Mouse (Mus musculus) kidney, postnatal 36 days (tissue): ENCODE results near the gene Nacc1.

Experiments
- DNase-seq, 2 experiments: peaks; one replicate each; pipeline ENCODE4 v3.0.0; 2021 to 2022; ENCODE audit warnings: mixed read lengths in 2 of 2

The Nacc1 gene

DNA sequence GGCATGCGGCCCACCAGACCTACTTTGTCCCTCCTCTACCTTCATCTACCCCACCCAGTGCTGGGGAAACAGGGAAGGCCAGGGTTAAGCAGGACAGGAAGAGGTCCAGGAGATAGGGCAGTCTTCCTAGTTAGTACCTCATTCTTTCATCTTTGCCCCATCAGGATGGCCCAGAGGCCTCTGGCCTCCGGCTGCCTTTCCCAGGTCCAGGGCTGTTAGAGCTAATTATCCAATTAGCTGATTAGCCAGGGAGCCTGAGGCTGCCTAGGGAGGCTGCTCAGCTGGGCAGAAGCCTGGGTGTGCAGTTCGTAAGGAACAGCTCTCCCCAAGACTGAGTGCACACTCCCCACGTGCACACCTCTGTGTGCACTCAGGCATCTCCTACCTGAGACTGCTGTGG lies 25.7 kb upstream of the Nacc1 start:
- DNase-seq = no peak

DNA sequence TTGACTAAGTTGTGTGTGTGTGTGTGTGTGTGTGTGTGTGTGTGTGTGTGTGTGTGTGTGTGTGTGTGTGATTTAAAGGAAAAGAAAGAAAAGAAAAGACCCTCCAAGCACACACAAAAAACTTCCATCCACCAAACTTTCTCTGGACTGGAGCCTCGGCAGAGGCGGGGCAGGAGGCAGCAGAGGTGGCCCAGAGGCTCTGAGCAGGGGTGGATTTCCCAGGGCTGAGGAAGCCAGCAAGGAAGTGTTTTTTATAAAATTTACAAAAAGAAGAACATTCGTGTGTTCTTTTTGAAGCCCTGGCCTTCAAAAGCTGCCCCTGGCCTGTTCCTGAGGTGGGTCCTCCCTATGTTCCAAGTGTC lies 25.1 kb upstream of the Nacc1 start:
- no peak for DNase-seq

DNA sequence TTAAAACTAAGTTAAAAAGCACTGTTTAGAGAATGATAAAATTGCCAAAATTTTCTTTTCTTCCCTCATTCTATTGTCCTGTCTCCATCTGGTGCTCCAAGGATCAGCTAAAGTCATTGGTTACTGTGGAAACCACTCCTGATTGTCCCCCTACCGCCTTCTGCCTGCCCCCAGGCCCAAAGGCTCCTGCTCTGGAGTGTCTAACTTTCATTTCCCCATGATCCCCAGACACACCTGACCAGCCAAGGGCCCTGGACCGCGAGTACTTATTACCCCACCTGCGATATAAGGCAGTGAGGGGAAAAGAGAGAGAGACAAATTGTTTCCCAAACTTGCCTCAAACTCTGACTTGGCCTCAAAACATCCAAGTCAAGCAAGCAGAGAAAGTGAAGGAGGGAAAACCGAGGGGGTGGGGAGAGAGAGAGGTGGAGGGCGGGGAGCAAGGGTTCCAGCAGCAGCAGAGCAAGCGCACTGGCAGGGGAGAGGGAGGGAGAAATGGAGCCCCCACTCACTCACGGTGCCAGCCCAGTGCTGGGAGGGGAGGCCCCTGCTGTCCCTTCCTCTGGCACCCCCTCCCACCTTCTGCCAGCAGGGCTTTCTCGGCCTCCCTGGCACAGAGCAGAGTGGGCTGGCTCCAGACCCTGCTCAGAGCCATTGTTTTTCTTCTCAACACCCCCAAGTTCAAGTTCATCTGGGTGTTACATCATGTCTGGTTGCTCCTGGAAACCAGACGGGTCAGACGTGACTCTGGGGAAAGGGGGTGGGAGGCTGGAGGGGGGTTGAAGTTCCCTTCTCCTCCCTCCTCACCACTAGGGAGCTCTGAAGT lies 24.5 kb upstream of the Nacc1 start:
- peak in 1 of 2 experiments; percentile 46 for DNase-seq

DNA sequence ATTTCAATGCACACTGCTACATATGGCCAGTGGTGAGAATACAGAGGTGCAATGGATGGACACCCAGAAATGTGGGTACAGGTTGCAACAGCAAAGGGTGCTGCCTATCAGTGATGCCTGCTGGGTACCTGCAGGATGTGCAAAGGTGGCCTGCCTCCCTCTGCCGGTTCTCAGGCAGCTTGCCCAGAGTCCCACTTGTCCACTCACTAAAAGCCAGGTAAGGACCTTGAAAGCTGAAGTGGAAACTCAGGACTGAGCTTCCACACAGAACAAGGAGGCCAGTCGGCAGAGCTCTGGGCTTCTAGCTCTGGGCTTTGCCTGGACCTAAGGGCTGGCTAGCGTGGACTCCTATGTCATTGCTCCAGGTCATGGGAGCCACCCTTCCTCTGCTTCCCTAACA lies 23.6 kb upstream of the Nacc1 start:
- DNase-seq = no peak

DNA sequence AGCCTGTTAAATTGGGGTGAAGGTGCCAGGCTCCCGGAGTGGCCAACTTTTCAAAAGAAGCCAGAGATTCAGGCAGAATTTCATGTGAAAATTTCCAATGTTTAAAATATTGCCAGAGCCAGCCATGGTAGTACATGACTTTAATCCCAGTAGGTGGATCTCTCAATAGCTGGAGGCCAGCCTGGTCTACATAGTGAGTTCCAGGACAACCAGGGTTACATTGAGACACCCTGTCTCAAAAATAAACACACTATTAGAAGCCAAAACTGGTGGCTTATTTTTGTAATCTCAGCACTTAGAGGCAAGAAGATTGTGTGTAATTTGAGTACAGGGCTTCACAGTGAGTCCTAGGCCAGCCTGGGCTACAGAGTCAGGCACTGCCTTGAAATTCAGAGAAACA lies 22.3 kb upstream of the Nacc1 start:
- DNase-seq = no peak

DNA sequence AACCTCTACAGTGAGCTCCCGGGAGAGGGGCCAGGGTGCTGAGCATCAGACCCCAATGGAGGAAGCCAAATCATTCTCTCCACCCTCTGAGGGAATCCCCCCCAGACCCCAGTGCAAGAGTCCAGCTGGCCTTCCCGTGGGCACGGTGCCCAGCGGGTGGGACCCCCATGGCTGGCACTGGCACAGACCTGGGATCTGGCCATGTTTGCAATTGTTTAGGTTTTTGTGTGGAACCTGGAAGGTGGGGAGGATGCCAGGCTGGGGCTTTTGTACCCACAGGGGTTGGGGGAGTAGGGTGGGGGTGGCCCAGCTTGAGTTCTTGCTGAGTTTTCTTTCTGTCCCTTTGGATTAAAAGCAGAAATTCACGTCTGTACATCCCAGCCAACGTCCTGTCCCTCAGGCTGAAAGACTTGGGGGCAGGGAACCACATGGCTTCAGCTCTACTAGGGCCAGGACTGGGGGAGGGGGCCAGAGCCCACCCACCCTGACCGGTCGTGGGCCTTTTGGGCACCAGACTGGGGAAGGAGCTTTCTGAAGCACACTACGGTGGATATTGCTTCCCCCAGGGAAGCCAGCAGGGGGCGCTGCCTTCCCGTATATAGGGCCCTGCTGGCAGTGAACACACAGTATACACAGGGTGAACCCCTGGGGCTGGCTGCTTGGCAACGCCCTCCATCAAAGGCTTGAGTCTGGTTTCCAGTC lies 21.3 kb upstream of the Nacc1 start:
- DNase-seq = peak; percentile 84 to 90

DNA sequence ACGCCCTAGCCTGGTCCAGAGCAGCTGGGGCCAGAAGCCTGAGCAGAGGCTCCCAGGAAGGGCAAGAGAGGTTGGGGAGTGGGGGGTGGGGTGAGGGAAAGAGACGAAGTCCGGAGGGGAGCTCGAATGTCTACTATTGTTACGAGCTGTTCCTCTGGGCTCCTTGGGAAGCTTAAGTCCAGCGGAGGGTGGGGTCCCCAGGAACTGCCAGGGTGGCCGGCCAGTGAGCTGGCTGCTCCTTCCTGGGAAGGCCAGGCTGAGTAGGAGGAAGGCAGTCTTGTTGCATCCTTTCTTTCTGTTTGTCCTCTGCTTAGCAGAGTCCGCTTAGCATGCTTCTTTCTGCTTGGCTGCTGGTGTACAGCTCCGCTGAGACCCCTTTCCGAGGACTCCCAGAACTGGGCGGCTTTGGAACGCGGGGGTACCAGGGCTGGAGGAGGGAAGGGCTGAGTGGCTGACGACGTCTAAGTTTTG lies 20.4 kb upstream of the Nacc1 start:
- no peak for DNase-seq

DNA sequence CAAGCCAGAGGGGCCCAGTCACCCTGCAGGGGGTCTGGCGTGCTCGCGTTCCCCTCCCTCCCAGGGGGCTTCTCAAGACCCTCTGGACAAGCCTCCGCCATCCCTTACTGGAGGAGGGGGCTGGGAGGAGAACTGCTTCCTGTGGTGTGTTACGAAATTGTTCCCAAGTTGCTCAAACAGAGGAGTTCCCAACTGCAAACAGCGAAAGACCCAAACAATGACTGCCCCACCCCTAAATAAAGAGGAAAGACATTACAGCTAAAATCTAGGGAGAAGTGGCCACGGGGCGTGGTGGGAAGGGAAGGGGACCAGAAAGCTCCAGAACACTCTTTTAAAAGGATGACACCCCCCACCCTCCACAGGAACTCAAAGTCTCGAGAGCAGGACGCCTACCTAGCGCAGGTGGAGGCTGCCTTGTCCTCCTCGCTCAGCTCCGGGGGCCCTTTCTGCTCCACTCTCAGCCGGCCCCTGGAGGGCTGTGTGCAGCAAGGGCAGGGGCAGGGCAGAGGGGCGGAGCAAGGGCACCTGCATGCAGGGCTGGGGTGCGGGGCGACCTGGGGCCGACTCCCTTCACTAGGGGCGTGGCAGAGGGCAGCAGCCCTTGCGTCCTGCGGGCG lies 19.7 kb upstream of the Nacc1 start:
- peak; percentile 31 to 52 for DNase-seq

DNA sequence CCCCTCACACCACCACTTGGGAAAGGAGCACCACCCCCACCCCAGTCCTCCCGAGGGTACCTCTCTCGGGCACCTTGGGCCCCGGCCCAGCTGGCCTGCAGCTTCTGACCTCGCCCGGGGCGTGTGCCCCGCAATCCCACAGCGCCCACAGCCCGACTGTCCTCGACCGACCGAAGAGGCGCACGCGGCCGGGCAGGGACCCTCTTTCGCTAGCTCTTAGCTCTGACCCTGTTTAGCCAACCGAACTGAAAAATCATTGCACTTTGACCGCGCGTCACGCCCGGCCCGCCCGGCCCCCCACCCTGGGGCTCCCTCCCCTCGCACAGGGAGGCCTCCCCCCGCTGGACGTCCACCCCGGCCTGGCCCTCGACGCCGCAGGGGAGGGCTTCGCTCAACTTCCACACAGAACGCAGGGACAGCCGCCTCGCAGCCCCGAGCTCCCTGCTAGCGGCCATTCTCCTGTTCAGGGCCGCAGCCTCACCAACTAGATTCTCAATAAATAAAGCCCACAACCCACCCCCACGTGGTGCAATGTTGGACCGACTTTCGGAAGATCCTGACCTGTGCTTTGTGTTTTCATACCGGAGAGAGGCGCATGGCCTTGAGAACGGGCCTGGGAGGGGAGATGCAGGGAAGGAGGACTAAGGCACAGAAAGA lies 19.1 kb upstream of the Nacc1 start:
- DNase-seq = peak in 1 of 2 experiments; percentile 48

DNA sequence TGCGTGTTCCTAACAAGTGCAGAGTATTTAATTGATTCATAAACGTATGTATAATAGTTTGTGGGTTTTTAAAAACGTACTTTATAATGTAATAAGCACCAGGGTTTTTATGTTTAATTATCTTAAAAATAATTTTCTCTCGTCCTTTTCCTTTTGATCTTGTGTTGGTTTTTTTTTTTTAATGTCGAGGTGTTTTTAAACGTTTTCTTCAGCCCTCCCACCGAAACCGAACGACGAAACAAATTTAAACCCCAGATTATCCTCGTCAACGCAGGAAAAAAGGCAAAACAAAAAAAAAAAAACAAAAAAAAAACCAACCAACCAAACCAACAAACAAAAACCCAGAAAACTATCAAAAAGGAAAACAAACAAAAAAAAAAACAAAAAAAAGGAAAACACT lies 18.3 kb upstream of the Nacc1 start:
- DNase-seq = no peak

DNA sequence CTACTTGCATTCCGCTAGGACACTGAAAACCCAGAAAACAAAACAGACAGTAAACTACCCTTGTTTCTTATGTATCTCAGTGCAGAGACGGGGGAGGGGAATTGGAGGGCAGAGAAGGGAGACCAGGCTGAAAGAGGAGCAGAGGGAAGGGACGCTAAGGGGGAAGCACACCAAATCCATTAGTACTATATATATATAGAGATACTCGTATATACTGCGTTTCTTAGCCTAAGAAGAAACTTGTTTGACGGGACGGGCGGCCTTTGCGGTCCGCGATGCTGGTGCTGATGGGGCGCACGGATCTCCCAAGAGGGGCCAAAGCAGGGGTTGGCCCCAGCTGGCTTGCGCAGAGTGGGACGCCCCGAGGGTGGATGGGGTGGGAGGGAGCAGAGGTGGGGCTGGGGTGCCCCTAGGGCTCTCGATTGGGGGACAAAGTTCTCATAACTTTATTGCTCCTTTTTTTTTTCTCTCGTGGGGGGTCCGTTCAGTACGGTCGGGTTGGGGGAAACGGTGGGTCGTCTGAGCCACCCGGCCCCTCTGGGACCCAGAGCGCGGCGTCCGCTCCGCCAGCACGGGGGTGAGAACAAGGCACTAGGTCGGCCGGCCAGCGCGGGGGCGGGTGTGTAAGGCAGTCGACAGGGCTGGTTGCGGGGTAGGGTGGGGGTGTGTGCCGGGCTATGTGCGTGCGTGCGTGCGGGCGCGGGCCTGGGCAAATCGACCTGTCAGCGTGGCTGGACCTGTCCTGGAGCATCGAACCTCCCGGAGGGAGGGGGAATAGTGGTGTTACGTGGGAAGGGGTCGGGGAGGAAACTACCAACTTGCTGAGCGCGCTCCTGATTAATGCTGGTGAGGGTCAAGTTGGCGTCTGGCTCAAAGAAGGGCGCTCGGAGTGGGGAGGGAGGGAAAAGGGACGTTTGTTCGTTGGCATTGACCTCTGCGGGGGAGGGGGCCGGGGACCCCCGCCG lies 17.5 kb upstream of the Nacc1 start:
- DNase-seq = peak in 1 of 2 experiments; percentile 47

DNA sequence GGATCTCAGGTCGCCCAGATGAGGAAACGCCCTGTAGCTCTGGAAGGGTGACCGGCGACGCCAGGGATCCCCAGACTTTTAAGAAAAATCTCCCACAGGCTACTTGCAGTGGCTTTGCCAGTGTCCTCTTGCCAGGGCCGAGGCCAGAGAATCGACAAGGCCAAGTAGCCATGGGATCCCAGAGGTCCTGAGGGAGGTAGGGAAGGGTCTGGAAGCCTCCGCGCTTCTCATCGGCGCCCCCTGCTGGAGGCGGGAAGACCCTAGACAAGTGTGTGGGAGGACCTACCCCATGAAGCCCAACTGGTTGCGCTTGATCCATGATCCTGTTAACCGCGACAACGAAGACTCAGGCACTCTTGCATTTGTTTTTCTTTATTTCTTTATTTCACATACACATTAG lies 16.7 kb upstream of the Nacc1 start:
- DNase-seq = peak; percentile 69 to 92

DNA sequence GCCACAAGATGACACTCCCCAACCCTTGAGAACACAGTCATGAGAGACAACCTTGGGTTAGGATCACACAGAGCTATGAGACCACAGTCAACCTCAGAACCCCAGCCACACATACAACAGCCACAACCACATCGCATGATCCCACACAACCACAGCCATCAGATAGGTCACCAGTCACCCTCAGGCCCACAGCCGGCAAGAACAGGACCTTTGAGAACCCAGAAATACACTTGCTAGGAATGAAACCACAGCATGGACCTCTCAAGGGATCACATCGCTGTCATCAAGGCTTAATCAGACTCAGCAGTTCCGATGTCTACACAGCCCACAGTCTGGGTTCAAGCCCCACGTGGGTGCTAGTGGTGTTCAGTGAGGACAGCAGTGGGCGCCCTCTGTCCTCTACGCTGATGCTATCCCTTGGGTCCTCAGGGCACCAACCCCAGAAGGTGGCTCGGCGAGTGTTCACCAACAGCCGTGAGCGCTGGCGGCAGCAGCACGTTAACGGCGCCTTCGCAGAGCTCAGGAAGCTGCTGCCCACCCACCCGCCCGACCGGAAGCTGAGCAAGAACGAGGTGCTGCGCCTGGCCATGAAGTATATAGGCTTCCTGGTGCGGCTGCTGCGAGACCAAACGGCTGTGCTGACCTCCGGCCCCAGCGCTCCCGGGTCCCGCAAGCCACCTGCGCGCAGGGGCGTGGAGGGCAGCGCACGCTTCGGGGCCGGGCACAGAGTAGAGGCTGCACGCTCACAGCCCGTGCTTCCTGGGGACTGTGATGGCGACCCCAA lies 16.0 kb upstream of the Nacc1 start:
- peak in 1 of 2 experiments; percentile 28 for DNase-seq

DNA sequence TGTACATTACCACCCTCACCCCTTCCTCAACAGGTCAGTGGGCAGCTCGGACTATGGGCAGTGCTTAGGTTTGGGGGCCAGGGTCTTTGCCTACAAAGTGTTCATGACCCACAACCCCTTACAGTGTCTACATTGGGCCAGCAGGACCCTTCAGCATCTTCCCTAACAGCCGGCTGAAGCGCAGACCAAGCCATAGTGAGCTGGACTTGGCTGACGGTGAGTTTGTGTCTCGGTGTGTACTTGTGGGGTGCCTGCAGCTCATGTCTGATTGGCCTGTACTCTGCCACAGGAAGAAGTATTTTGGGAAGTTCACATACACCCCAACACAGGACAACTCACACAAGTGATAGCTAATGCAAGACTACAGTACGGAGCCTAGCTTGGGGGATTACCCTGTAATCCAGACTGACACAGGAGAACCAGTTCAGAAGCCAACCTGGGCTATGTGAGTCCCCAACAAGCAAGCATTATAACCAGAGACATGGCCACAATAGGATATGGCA lies 15.4 kb upstream of the Nacc1 start:
- no peak for DNase-seq

DNA sequence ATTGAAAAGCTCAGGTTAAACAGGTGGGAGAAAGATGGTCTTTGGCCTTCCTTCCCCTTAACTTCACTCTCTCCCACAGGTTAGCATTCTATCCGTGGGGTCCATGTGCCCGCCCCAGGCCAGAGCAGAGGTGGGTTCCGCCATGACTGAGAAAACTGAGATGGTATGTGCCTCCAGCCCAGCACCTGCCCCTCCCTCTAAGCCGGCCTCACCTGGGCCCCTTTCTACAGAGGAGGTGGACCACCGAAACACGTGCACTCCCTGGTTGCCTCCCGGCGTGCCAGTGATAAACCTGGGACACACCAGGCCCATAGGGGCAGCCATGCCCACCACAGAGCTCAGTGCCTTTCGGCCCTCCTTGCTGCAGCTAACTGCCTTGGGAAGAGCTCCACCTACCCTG lies 14.9 kb upstream of the Nacc1 start:
- no peak for DNase-seq

DNA sequence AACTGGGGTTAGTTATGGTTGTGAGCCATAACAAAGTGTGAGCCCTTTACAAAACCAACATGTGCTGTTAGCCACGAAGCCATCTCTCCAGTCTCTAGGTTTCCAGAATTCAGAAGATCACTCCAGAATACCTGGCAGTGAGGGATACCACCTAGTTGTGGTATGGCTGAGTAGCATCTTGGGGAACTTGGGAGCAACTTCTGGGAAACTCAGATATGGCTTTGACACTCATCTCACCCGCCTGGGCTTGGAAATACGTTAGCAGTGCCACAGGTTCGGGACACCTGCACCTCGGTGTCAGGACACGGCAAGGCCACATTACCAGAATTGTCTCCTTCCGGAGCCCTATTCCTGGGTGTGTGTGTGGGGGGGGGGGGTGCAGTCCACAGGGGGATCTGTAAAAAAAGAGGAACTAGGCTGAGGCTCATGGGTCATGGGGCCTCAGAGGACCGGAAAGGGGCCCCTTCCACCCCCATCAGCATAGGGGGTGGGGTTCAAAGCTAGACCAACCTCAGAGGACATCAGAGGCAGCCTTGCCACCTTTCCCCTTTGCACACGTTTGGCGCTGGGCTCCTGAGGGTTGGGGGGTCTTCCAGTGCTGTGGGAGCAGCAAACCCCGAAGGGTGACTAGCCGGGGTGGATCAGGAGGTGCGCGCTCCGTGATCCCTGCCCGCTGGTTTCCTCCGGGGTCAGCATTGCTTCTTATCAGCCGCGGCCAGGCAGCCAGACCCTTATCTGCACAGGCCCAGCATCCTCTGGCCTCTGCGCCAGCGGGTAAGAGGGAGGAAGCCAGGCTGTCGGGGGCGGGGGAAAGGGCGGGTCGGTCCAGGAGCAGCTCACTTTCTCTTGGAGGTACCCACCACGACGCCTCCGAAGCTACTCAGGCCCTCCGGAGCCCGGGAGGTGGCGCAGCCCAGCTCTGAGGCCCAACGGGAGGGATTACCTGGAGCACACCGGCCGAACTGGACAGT lies 13.6 kb upstream of the Nacc1 start, which contains the start of gene Lyl1:
Gene Lyl1, plus strand, starts transcription at position 517 of the 971 bp plus-strand sequence.
- DNase-seq = peak; percentile 74 to 79

DNA sequence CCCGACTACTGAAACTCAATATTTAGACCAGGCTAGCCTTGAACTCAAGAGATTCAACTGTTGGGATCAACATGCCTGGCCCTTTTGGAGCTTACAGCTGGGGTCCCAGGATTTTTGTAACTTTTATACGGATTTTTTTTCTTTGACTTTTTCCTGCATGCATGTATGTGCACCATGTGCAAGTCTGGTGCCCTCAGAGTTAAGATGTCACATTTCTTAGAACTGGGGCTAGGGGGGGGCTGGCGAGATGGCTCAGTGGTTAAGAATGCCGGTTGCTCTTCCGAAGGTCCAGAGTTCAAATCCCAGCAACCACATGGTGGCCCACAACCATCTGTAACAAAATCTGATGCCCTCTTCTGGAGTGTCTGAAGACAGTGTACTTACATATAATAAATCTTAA lies 12.9 kb upstream of the Nacc1 start:
- no peak for DNase-seq

DNA sequence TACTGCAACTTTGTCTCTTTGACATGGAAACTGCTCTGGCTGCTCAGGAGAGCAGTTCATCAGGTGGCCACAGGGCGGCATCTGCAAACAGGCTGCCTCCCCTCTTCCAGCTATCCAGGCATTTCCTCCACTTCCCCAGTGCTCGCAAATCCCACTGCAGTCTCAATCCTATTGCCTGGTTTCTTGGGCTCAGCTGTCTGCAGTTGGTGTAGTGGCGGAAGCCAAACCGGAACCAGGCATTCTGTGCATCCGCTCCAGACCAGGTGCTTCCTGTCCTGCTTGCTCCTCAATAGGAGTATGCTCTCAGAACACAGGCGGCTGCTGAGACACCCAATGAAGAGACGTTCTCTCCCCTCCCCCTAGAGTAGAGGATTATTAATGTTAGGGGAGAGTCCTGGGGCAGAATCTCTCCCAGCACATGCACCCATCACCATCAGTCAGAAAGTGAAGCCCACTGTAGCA lies 12.2 kb upstream of the Nacc1 start:
- peak; percentile 79 to 88 for DNase-seq

DNA sequence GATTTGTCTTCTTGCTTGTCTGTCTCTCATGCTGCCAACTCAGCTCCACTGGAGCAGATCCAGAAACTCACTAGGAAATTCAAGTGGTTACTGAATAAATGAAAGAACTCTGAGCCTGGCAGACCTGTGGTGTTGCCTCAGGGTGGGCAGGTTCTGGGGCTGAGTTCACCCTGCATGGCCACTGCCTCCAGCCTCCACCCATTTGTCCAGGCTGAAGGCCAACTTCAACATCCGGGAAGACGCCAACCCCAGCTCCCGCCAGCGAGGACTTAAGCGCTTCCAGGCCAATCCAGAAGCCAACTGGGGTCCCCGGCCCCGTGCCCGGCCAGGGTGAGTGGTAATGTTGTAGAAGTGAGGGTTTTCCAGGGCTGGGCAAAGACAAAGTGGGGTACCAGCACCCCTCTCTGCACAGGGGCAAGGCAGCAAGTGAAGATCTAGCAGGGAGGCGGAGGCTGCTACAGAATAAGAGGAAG lies 11.3 kb upstream of the Nacc1 start:
- peak; percentile 82 to 83 for DNase-seq
